Mouse (Mus musculus) heart, postnatal 4 days (tissue): ENCODE data around the gene Scn7a. TPM values are rescaled to one million over a fixed set of nuclear protein-coding genes. Genes with fewer than 3 reads are reported as not detected.

ENCODE experiments used
- DNase-seq: peaks from one replicate; pipeline ENCODE4 v3.0.0; 2021
- total RNA-seq, 2 experiments: library from RNA; stranded (reverse); gene quantifications; 2 replicates each; pipeline ENCODE4 v1.2.3; 2021

Gene Scn7a
- total RNA-seq = 1 to 10 TPM; 3.7 to 4.0 TPM

GRCm38 (mm10) chr2:66784765-66785164 is at the start of gene Scn7a:
Gene Scn7a (minus strand): TSS chr2:66784914.
- peak; percentile 41 for DNase-seq

- no peak for DNase-seq
Observed at GRCm38 (mm10) chr2:66827729-66828128, 43.0 kb upstream of the Scn7a start.

- DNase-seq = no peak
Observed at GRCm38 (mm10) chr2:66819862-66820559, 35.3 kb upstream of the Scn7a start.

- peak; percentile 7 for DNase-seq
Observed at GRCm38 (mm10) chr2:66799676-66800249, 15.0 kb upstream of the Scn7a start.

- DNase-seq = peak; percentile 6
Observed at GRCm38 (mm10) chr2:66797493-66797892, 12.8 kb upstream of the Scn7a start.

GRCm38 (mm10) chr2:66791629-66792028 is 6.9 kb upstream of the Scn7a start:
- no peak for DNase-seq

GRCm38 (mm10) chr2:66780884-66781283 is 3.8 kb downstream of the Scn7a start:
- peak; percentile 25 for DNase-seq

GRCm38 (mm10) chr2:66767980-66768379 is 16.7 kb downstream of the Scn7a start:
- DNase-seq = no peak

- no peak for DNase-seq
Observed at GRCm38 (mm10) chr2:66765170-66765569, 19.5 kb downstream of the Scn7a start.

GRCm38 (mm10) chr2:66762905-66763304 is 21.8 kb downstream of the Scn7a start:
- no peak for DNase-seq

GRCm38 (mm10) chr2:66728002-66728401 is 56.7 kb downstream of the Scn7a start:
- DNase-seq = no peak

GRCm38 (mm10) chr2:66727585-66727974 is 57.1 kb downstream of the Scn7a start:
- no peak for DNase-seq

- no peak for DNase-seq
Observed at GRCm38 (mm10) chr2:66726878-66727584, 57.7 kb downstream of the Scn7a start.

- no peak for DNase-seq
Observed at GRCm38 (mm10) chr2:66712071-66712470, 72.6 kb downstream of the Scn7a start.

GRCm38 (mm10) chr2:66692300-66692699 is 92.4 kb downstream of the Scn7a start:
- DNase-seq = no peak

GRCm38 (mm10) chr2:66661988-66662387 is 122.7 kb downstream of the Scn7a start:
- DNase-seq = no peak

GRCm38 (mm10) chr2:66656430-66656829 is 128.3 kb downstream of the Scn7a start:
- no peak for DNase-seq

GRCm38 (mm10) chr2:66655431-66655830 is 129.3 kb downstream of the Scn7a start:
- peak; percentile 9 for DNase-seq

- no peak for DNase-seq
Observed at GRCm38 (mm10) chr2:66644384-66644783, 140.3 kb downstream of the Scn7a start.

GRCm38 (mm10) chr2:66634580-66635359 is 149.9 kb downstream of the Scn7a start, which contains the start of gene Scn9a:
Gene Scn9a (minus strand): TSS chr2:66634962.
- DNase-seq = no peak

- DNase-seq = no peak
Observed at GRCm38 (mm10) chr2:66632728-66633127, 152.0 kb downstream of the Scn7a start.
